Mouse (Mus musculus) MEL (cell line): ENCODE measurements around the gene Inpp5e. TPM values are rescaled to one million over a fixed set of nuclear protein-coding genes. Genes with fewer than 3 reads are reported as not detected.

ENCODE experiments used
- DNase-seq: peaks from one replicate; pipeline ENCODE4 v3.0.0; 2011; ENCODE audit warnings: low read depth, low spot score
- H3K27ac ChIP-seq: 2 replicates; pipeline ENCODE4 v1.5.1; 2012; ENCODE audit warnings: low read depth, mild to moderate bottlenecking, control low read depth, low read length, moderate library complexity; ENCODE audit not compliant: control insufficient read depth
- H3K27me3 ChIP-seq, 2 experiments: fragments of 150-350 bp in 1 of 2; sonication (generic) in 1 of 2; 2 replicates each; pipeline ENCODE4 v1.6.1; 2012; ENCODE audit warnings: low read length in 2 of 2, mild to moderate bottlenecking in 2 of 2, improper control_type of control experiment in 1 of 2, moderate library complexity in 1 of 2; ENCODE audit not compliant: insufficient read depth in 2 of 2, control insufficient read depth in 1 of 2
- H3K36me3 ChIP-seq, 2 experiments: 2 replicates each; pipeline ENCODE4 v1.6.1; 2012 to 2014; ENCODE audit warnings: low read length in 2 of 2, improper control_type of control experiment in 1 of 2, inconsistent platforms in 1 of 2, mild to moderate bottlenecking in 1 of 2; ENCODE audit not compliant: insufficient read depth in 2 of 2, control insufficient read depth in 1 of 2
- H3K4me1 ChIP-seq, 2 experiments: fragments of 150-350 bp in 1 of 2; sonication (generic) in 1 of 2; 2 replicates each; pipeline ENCODE4 v1.6.1; 2012; ENCODE audit warnings: low read length in 2 of 2, improper control_type of control experiment in 1 of 2, mild to moderate bottlenecking in 1 of 2; ENCODE audit not compliant: insufficient read depth in 2 of 2, control insufficient read depth in 1 of 2
- H3K4me3 ChIP-seq, 2 experiments: fragments of 150-350 bp in 1 of 2; sonication (generic) in 1 of 2; 2 replicates each; pipeline ENCODE4 v1.5.1; 2012; ENCODE audit warnings: low read depth in 2 of 2, low read length in 2 of 2, mild to moderate bottlenecking in 2 of 2, moderate library complexity in 2 of 2, control low read depth in 1 of 2, improper control_type of control experiment in 1 of 2; ENCODE audit not compliant: control insufficient read depth in 1 of 2, insufficient read depth in 1 of 2
- H3K79me2 ChIP-seq: 2 replicates; pipeline ENCODE4 v1.6.1; 2012; ENCODE audit warnings: mild to moderate bottlenecking, low read length, moderate library complexity; ENCODE audit not compliant: control insufficient read depth, poor library complexity, insufficient read depth
- H3K9ac ChIP-seq: 2 replicates; pipeline ENCODE4 v1.6.1; 2012; ENCODE audit warnings: low read depth, mild to moderate bottlenecking, control low read depth, low read length, moderate library complexity; ENCODE audit not compliant: control insufficient read depth, poor library complexity, severe bottlenecking
- H3K9me3 ChIP-seq: fragments of 150-350 bp; sonication (generic); replicated peaks from 2 replicates; pipeline ENCODE4 v1.6.1; 2012; ENCODE audit warnings: mild to moderate bottlenecking, low read length, improper control_type of control experiment, moderate library complexity; ENCODE audit not compliant: insufficient read depth
- ELF1 ChIP-seq: IDR thresholded peaks from 2 replicates; pipeline ENCODE4 v1.6.1; 2014; ENCODE audit warnings: low read depth, mild to moderate bottlenecking, inconsistent platforms, low read length, improper control_type of control experiment, moderate library complexity
- EP300 ChIP-seq, 2 experiments: IDR thresholded peaks; 2 replicates each; pipeline ENCODE4 v1.6.1; 2011; ENCODE audit warnings: improper control_type of control experiment in 2 of 2, low read length in 2 of 2, low read depth in 1 of 2, mild to moderate bottlenecking in 1 of 2
- ETS1 ChIP-seq: IDR thresholded peaks from 2 replicates; pipeline ENCODE4 v1.6.1; 2012; ENCODE audit warnings: low read depth, mild to moderate bottlenecking, inconsistent platforms, low read length, improper control_type of control experiment, moderate library complexity
- HCFC1 ChIP-seq: IDR thresholded peaks from 2 replicates; pipeline ENCODE4 v1.6.1; 2012; ENCODE audit warnings: low read depth, mild to moderate bottlenecking, inconsistent platforms, low read length, improper control_type of control experiment, moderate library complexity
- JUND ChIP-seq: IDR thresholded peaks from 2 replicates; pipeline ENCODE4 v1.6.1; 2011; ENCODE audit warnings: low read depth, mild to moderate bottlenecking, improper control_type of control experiment, low read length
- MAFK ChIP-seq: IDR thresholded peaks from 2 replicates; pipeline ENCODE4 v1.6.1; 2011; ENCODE audit warnings: low read depth, mild to moderate bottlenecking, low read length, improper control_type of control experiment, borderline replicate concordance
- MAX ChIP-seq: IDR thresholded peaks from 2 replicates; pipeline ENCODE4 v1.6.1; 2011; ENCODE audit warnings: low read length, improper control_type of control experiment
- MAZ ChIP-seq: IDR thresholded peaks from 2 replicates; pipeline ENCODE4 v1.6.1; 2012; ENCODE audit warnings: low read depth, mild to moderate bottlenecking, inconsistent platforms, low read length, improper control_type of control experiment
- MEF2A ChIP-seq: IDR thresholded peaks from 2 replicates; pipeline ENCODE4 v1.6.1; 2014; ENCODE audit warnings: low read depth, mild to moderate bottlenecking, inconsistent platforms, low read length, improper control_type of control experiment; ENCODE audit not compliant: poor library complexity, insufficient replicate concordance, severe bottlenecking; ENCODE audit errors: extremely low read depth
- MXI1 ChIP-seq: IDR thresholded peaks from 2 replicates; pipeline ENCODE4 v1.6.1; 2011; ENCODE audit warnings: mild to moderate bottlenecking, low read depth, low read length, improper control_type of control experiment
- MYB ChIP-seq: IDR thresholded peaks from 2 replicates; pipeline ENCODE4 v1.6.1; 2011; ENCODE audit warnings: mild to moderate bottlenecking, low read depth, low read length, improper control_type of control experiment
- MYC ChIP-seq: IDR thresholded peaks from 2 replicates; pipeline ENCODE4 v1.6.1; 2011; ENCODE audit warnings: low read depth, mild to moderate bottlenecking, low read length, improper control_type of control experiment, moderate library complexity
- POLR2A ChIP-seq, 2 experiments: IDR thresholded peaks; 2 replicates each; pipeline ENCODE4 v1.6.1; 2011 to 2012; ENCODE audit warnings: low read length in 2 of 2, mild to moderate bottlenecking in 2 of 2, control low read depth in 1 of 2, improper control_type of control experiment in 1 of 2, low read depth in 1 of 2, moderate library complexity in 1 of 2; ENCODE audit not compliant: control insufficient read depth in 1 of 2, insufficient read depth in 1 of 2, poor library complexity in 1 of 2
- POLR2AphosphoS2 ChIP-seq: IDR thresholded peaks from 2 replicates; pipeline ENCODE4 v1.6.1; 2011; ENCODE audit warnings: low read length, improper control_type of control experiment
- POLR2AphosphoS5 ChIP-seq: IDR thresholded peaks from 2 replicates; pipeline ENCODE4 v1.6.1; 2012; ENCODE audit warnings: low read depth, borderline replicate concordance, mild to moderate bottlenecking, inconsistent platforms, low read length, moderate library complexity, mixed read lengths
- SMC3 ChIP-seq: IDR thresholded peaks from 2 replicates; pipeline ENCODE4 v1.6.1; 2011; ENCODE audit warnings: low read depth, low read length, improper control_type of control experiment
- TAL1 ChIP-seq: IDR thresholded peaks from 2 replicates; pipeline ENCODE4 v1.6.1; 2012; ENCODE audit warnings: mild to moderate bottlenecking, inconsistent platforms, low read length, moderate library complexity, mixed read lengths
- UBTF ChIP-seq: IDR thresholded peaks from 2 replicates; pipeline ENCODE4 v1.6.1; 2012; ENCODE audit warnings: low read depth, mild to moderate bottlenecking, inconsistent platforms, low read length, improper control_type of control experiment, moderate library complexity, borderline replicate concordance; ENCODE audit not compliant: insufficient read depth
- USF2 ChIP-seq, 2 experiments: IDR thresholded peaks; 2 replicates each; pipeline ENCODE4 v1.6.1; 2011 to 2012; ENCODE audit warnings: improper control_type of control experiment in 2 of 2, low read length in 2 of 2, borderline replicate concordance in 1 of 2, inconsistent platforms in 1 of 2, low read depth in 1 of 2, mild to moderate bottlenecking in 1 of 2; ENCODE audit not compliant: insufficient read depth in 1 of 2
- ZC3H11A ChIP-seq: IDR thresholded peaks from 2 replicates; pipeline ENCODE4 v1.6.1; 2012; ENCODE audit warnings: low read depth, mild to moderate bottlenecking, inconsistent platforms, low read length, improper control_type of control experiment
- ZKSCAN1 ChIP-seq: IDR thresholded peaks from 2 replicates; pipeline ENCODE4 v1.6.1; 2012; ENCODE audit warnings: low read depth, mild to moderate bottlenecking, inconsistent platforms, low read length, improper control_type of control experiment, moderate library complexity
- ZNF384 ChIP-seq: IDR thresholded peaks from 2 replicates; pipeline ENCODE4 v1.6.1; 2012; ENCODE audit warnings: low read depth, mild to moderate bottlenecking, inconsistent platforms, low read length, improper control_type of control experiment
- polyA plus RNA-seq, 2 experiments: library from polyadenylated mRNA; stranded (reverse) in 1 of 2; unstranded in 1 of 2; fragments of >175 nt in 1 of 2; fragments of >200 nt in 1 of 2; gene quantifications; 2 replicates each; pipeline versions ENCODE4 v1.2.1 to v1.2.4; 2012; ENCODE audit warnings: low replicate concordance in 2 of 2, low read depth in 1 of 2; ENCODE audit not compliant: insufficient read length in 2 of 2, insufficient read depth in 1 of 2, missing spikeins in 1 of 2
- total RNA-seq: library from RNA; depleted of rRNA; stranded (reverse); fragments of 300-350 nt; gene quantifications from 2 replicates; pipeline ENCODE4 v1.2.3, GENCODE M21; 2012

Inpp5e gene
- total and polyA plus RNA-seq, 3 experiments, result 11.2 to 17.5 TPM; not detected in 1

- no peak for DNase-seq
- TF ChIP-seq ZNF384 (no peak), MYB (no peak), ZKSCAN1 (no peak), HCFC1 (no peak), MAZ (no peak), ELF1 (no peak), MXI1 (no peak), MYC (no peak), MEF2A (no peak), ZC3H11A (no peak), ETS1 (no peak), TAL1 (no peak), JUND (no peak), MAX (no peak), EP300 (IDR thresholded peaks at IDR 0.05; ENCODE audit: low read depth in 1 of 2, low read length in 2 of 2) (no peak)
- H3K9ac ChIP-seq, result no peak overlapping the region
- H3K79me2 ChIP-seq, result no peaks in the 10 kb centered on the region; the same call in 1 of the 2 replicates
- H3K9me3 ChIP-seq, result no peaks in the 10 kb centered on the region
- H3K27me3 ChIP-seq, result no peaks in the 10 kb centered on the region
- H3K4me3 ChIP-seq, result no peak overlapping the region
- no peaks in the 10 kb centered on the region for H3K4me1 ChIP-seq
- H3K27ac ChIP-seq, result no peak overlapping the region
- peaks cover 0 to 15% of the 10 kb centered on the region in 2 experiments; a peak in 2 of 4 replicates for H3K36me3 ChIP-seq
Measured at GRCm38 (mm10) chr2:26400296-26400695, 8.7 kb downstream of the Inpp5e start.

- no peak for TF ChIP-seq MEF2A
- TF ChIP-seq POLR2AphosphoS5, result no peak
- no peak for TF ChIP-seq SMC3
- no peak for TF ChIP-seq MAX
- TF ChIP-seq USF2 (IDR thresholded peaks at IDR 0.05; ENCODE audit: borderline replicate concordance in 1 of 2, insufficient read depth in 1 of 2, low read depth in 1 of 2, low read length in 2 of 2), result no peak
- no peak for TF ChIP-seq MAFK
- no peak for TF ChIP-seq MXI1
- no peak for TF ChIP-seq UBTF
- TF ChIP-seq POLR2A (IDR thresholded peaks at IDR 0.05; ENCODE audit: control insufficient read depth in 1 of 2, insufficient read depth in 1 of 2, low read depth in 1 of 2, low read length in 2 of 2, poor library complexity in 1 of 2), result no peak
- no peak for TF ChIP-seq HCFC1
- TF ChIP-seq ETS1, result no peak
- no peak for TF ChIP-seq POLR2AphosphoS2
- Histone ChIP-seq H3K36me3 (peaks cover 0 to 16% of the 10 kb centered on the region in 2 experiments; a peak in 2 of 4 replicates), H3K79me2 (no peaks in the 10 kb centered on the region; the same call in 1 of the 2 replicates), H3K4me1 (no peaks in the 10 kb centered on the region), H3K9me3 (no peaks in the 10 kb centered on the region), H3K4me3 (no peak overlapping the region), H3K27ac (no peak overlapping the region), H3K9ac (no peak overlapping the region), H3K27me3 (no peaks in the 10 kb centered on the region)
- no peak for DNase-seq
Measured at GRCm38 (mm10) chr2:26399647-26400046, 9.4 kb downstream of the Inpp5e start.
